Mouse (Mus musculus): Measurements from ENCODE around the gene Sf1.

GRCm38 (mm10) chr19:6382323-6382924 lies 18.9 kb downstream of the Sf1 start:
- TF ChIP-seq CTCF (IDR thresholded peaks at IDR 0.05; ENCODE audit: borderline replicate concordance, insufficient read depth, low read length) (no peak), POLR2A (IDR thresholded peaks at IDR 0.05; ENCODE audit: low read depth, low read length) (no peak)
